In the genomic region with DNA sequence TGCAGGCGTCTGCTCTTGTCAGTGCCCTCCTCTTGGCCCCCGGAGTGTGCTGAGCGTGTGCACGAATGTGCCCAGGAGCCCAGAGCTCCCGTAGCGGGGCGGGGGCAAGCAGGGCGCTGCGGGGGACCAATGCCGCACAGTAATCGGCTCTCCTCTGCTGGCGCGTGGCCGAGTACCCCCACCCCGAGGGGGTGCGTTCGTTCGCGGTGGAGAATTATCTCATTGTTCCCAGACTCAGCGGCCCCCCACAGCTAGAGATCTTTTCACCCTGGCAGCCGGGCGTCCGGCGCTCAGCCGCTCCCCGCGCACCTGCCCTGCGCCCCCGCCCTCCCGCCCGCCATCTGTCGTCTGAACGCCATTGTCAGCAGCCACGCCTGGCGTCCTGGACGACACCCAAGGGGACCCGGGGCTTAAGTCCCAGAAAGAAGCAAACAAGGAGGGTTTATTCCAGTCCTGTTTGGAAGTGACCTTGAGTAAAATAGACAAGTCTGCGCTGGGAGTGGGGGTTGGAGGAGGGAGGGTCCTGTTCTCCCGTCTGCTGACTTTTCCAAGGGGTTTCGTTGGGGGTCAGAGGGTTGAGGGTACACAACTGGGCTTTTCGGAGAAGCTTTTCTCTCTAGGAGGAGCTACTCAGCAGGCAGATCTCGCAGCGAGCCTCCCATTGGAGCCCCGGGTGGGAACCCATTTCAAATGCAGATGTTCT, we compare ENCODE assay signal across 8 mouse cellular contexts. TPM values are rescaled to one million over a fixed set of nuclear protein-coding genes. Genes with fewer than 3 reads are reported as not detected.
DNase-seq lines count a peak whose midpoint lies in the region; ATAC-seq lines count a peak whose summit lies in the region.

No protein-coding gene starts in this region.

- DNase-seq in R1 (ENCODE audit: low read depth, low spot score) = peak; percentile 97
- DNase-seq in cerebellum, adult 11-12 months = peak; percentile 83
- DNase-seq in forebrain, embryonic 14.5 days (ENCODE audit: low spot score) = peak; percentile 90
- DNase-seq in hindbrain, embryonic 14.5 days (ENCODE audit: low spot score) = peak; percentile 83
- peak; percentile 28 to 43 for DNase-seq in left cerebral cortex, postnatal 25 days (ENCODE audit: low spot score in 2 of 2)
- peak; percentile 84 for DNase-seq in midbrain, embryonic 10.5 days (ENCODE audit: low spot score)

- peaks cover 32% of the 10 kb centered on the region for H3K4me1 ChIP-seq in forebrain, embryonic 14.5 days (ENCODE audit: control insufficient read depth, insufficient read depth, low read length)
- peaks cover 37% of the 10 kb centered on the region for H3K4me1 ChIP-seq in hindbrain, embryonic 14.5 days (replicated peaks; ENCODE audit: control insufficient read depth, insufficient read depth, low read length)
- H3K4me1 ChIP-seq in midbrain, embryonic 10.5 days = peaks cover 57% of the 10 kb centered on the region
- peaks cover 24% of the 10 kb centered on the region for H3K4me1 ChIP-seq in stomach, embryonic 16.5 days (ENCODE audit: control insufficient read depth, insufficient read depth, low read length)

- H3K9ac ChIP-seq in forebrain, embryonic 14.5 days (ENCODE audit: low read length) = peak overlapping the region; percentile 73
- peak overlapping the region; percentile 84 for H3K9ac ChIP-seq in hindbrain, embryonic 14.5 days
- H3K9ac ChIP-seq in stomach, embryonic 16.5 days (ENCODE audit: low read length) = peak overlapping the region; percentile 73

- under 1% methylated on average over 44 of the region's 44 CpGs for WGBS in forebrain, embryonic 14.5 days
- under 1% methylated on average over 44 of the region's 44 CpGs for WGBS in hindbrain, embryonic 14.5 days
- under 1% methylated on average over 44 of the region's 44 CpGs for WGBS in midbrain, embryonic 10.5 days
- under 1% methylated on average over 44 of the region's 44 CpGs for WGBS in stomach, embryonic 16.5 days

- H3K36me3 ChIP-seq in forebrain, embryonic 14.5 days (ENCODE audit: control insufficient read depth, insufficient read depth, low read length) = no peaks in the 10 kb centered on the region
- no peaks in the 10 kb centered on the region for H3K36me3 ChIP-seq in hindbrain, embryonic 14.5 days (replicated peaks; ENCODE audit: control insufficient read depth, insufficient read depth)
- no peaks in the 10 kb centered on the region for H3K36me3 ChIP-seq in midbrain, embryonic 10.5 days
- H3K36me3 ChIP-seq in stomach, embryonic 16.5 days (ENCODE audit: control insufficient read depth, insufficient read depth, low read length) = no peaks in the 10 kb centered on the region

- peak overlapping the region; percentile 63 for H3K4me2 ChIP-seq in forebrain, embryonic 14.5 days (ENCODE audit: low read length)
- peak overlapping the region; percentile 89 for H3K4me2 ChIP-seq in hindbrain, embryonic 14.5 days (replicated peaks)
- H3K4me2 ChIP-seq in stomach, embryonic 16.5 days (ENCODE audit: low read depth, low read length) = peak overlapping the region; percentile 99

- H3K27me3 ChIP-seq in forebrain, embryonic 14.5 days (replicated peaks; ENCODE audit: control insufficient read depth, insufficient read depth, low read length) = no peaks in the 10 kb centered on the region
- no peaks in the 10 kb centered on the region for H3K27me3 ChIP-seq in hindbrain, embryonic 14.5 days (ENCODE audit: control insufficient read depth, insufficient read depth, low read length)
- H3K27me3 ChIP-seq in midbrain, embryonic 10.5 days (ENCODE audit: low read depth, poor library complexity, severe bottlenecking) = peaks cover 60% of the 10 kb centered on the region
- H3K27me3 ChIP-seq in stomach, embryonic 16.5 days (ENCODE audit: control insufficient read depth, insufficient read depth, low read length) = no peaks in the 10 kb centered on the region

- intact Hi-C loops in left cerebral cortex, postnatal 25 days (cut with DNase I) = no loop called here

- peak overlapping the region; percentile 94 for H3K27ac ChIP-seq in forebrain, embryonic 14.5 days (ENCODE audit: low read depth, low read length)
- H3K27ac ChIP-seq in hindbrain, embryonic 14.5 days = peak overlapping the region; percentile 99
- peak overlapping the region; percentile 93 for H3K27ac ChIP-seq in midbrain, embryonic 10.5 days (replicated peaks)
- H3K27ac ChIP-seq in stomach, embryonic 16.5 days (ENCODE audit: low read length) = peak overlapping the region; percentile 23; the same call in 1 of the 2 replicates

- peak; percentile 91 for ATAC-seq in forebrain, embryonic 14.5 days
- peak; percentile 91 for ATAC-seq in hindbrain, embryonic 14.5 days (ENCODE audit: low FRiP score)
- ATAC-seq in stomach, embryonic 16.5 days (ENCODE audit: insufficient read depth, low FRiP score) = peak; percentile 75
- no peak for ATAC-seq in inflammation-experienced regulatory T-cells, adult 6 months

- H3K9me3 ChIP-seq in forebrain, embryonic 14.5 days (replicated peaks; ENCODE audit: control insufficient read depth, low read length) = no peaks in the 10 kb centered on the region
- H3K9me3 ChIP-seq in hindbrain, embryonic 14.5 days (ENCODE audit: control insufficient read depth, low read length) = no peaks in the 10 kb centered on the region
- H3K9me3 ChIP-seq in midbrain, embryonic 10.5 days (replicated peaks) = no peaks in the 10 kb centered on the region
- H3K9me3 ChIP-seq in stomach, embryonic 16.5 days (replicated peaks; ENCODE audit: control insufficient read depth, low read length) = no peaks in the 10 kb centered on the region

- peak overlapping the region; percentile 46 for H3K4me3 ChIP-seq in forebrain, embryonic 14.5 days (ENCODE audit: low read depth, low read length)
- peak overlapping the region; percentile 52 for H3K4me3 ChIP-seq in hindbrain, embryonic 14.5 days (replicated peaks; ENCODE audit: low read length)
- peak overlapping the region; percentile 66 for H3K4me3 ChIP-seq in midbrain, embryonic 10.5 days
- peak overlapping the region; percentile 55 for H3K4me3 ChIP-seq in stomach, embryonic 16.5 days (replicated peaks; ENCODE audit: low read length)

RNA-seq across cellular contexts. Expression of gene Amotl2, which starts 26.4 kb away (rescaled TPM):
- polyA plus RNA-seq in forebrain, embryonic 14.5 days (2014; fragmentation: Nextera tagmentation; extraction: Ambion mirVana) = 30.4 and 44.0 TPM in 2 replicates
- 54.1 and 56.8 TPM in 2 replicates for polyA plus RNA-seq in hindbrain, embryonic 14.5 days (2014; fragmentation: Nextera tagmentation; extraction: Ambion mirVana)
- 10 to 100 TPM; 18.7 to 18.8 TPM for total RNA-seq in left cerebral cortex, postnatal 25 days (2021)
- 60.3 and 71.1 TPM in 2 replicates for polyA plus RNA-seq in midbrain, embryonic 10.5 days (2016; fragmentation: Nextera tagmentation; extraction: Ambion mirVana)
- 21.1 and 26.3 TPM in 2 replicates for polyA plus RNA-seq in stomach, embryonic 16.5 days (2015; fragmentation: Nextera tagmentation; extraction: Ambion mirVana)
- polyA plus RNA-seq in inflammation-experienced regulatory T-cells, adult 6 months (2017; shearing (Covaris generic)) = under 1 TPM in 1 of 3 experiments, not detected in 2; 0.21 TPM

Comparison
In these comparisons a context has a peak if more than half of its experiments do, and no peak if none do; other contexts are left out.
1. DNase-seq: peak in every context shown above with its lines; median percentile 97 in R1; 90 in forebrain, embryonic 14.5 days; 84 in midbrain, embryonic 10.5 days; 83 in cerebellum, adult 11-12 months; 83 in hindbrain, embryonic 14.5 days; 36 in left cerebral cortex, postnatal 25 days.
2. H3K27ac ChIP-seq: peak in every context shown above with its lines; median percentile 99 in hindbrain, embryonic 14.5 days; 94 in forebrain, embryonic 14.5 days; 93 in midbrain, embryonic 10.5 days; 23 in stomach, embryonic 16.5 days.
3. RNA of gene Amotl2, which starts 26.4 kb away (polyA plus RNA-seq): 60.3 to 71.1 TPM in midbrain, embryonic 10.5 days, 54.1 to 56.8 TPM in hindbrain, embryonic 14.5 days, 30.4 to 44.0 TPM in forebrain, embryonic 14.5 days and 21.1 to 26.3 TPM in stomach, embryonic 16.5 days; 0.21 TPM in inflammation-experienced regulatory T-cells, adult 6 months; every median in the first group is over 10 times any median in the second.
4. Peak in every context shown above with its lines, with median percentiles within 50 percentile points of each other: H3K4me2 ChIP-seq, H3K4me3 ChIP-seq and H3K9ac ChIP-seq.